Mouse (Mus musculus) megakaryocyte, embryonic 14.5 days (primary cell): Measurements from ENCODE around the gene Fip1l1. TPM values are rescaled to one million over a fixed set of nuclear protein-coding genes. Genes with fewer than 3 reads are reported as not detected.

Experiments
- H3K27me3 ChIP-seq: replicated peaks from 2 replicates; pipeline ENCODE3; 2012; ENCODE audit warnings: inconsistent platforms
- H3K36me3 ChIP-seq: replicated peaks from 2 replicates; pipeline ENCODE3; 2012; ENCODE audit warnings: low read length, inconsistent platforms, mixed read lengths
- H3K4me1 ChIP-seq: 2 replicates; pipeline ENCODE4 v1.6.1; 2012; ENCODE audit warnings: inconsistent platforms
- H3K4me3 ChIP-seq: replicated peaks from 2 replicates; pipeline ENCODE3; 2012; ENCODE audit warnings: moderate library complexity, mild to moderate bottlenecking, inconsistent platforms
- H3K9me3 ChIP-seq: 2 replicates; pipeline ENCODE4 v1.6.1; 2012; ENCODE audit warnings: inconsistent platforms
- FLI1 ChIP-seq: IDR thresholded peaks from 2 replicates; pipeline ENCODE4 v1.6.1; 2012; ENCODE audit warnings: low read length, inconsistent platforms, mixed read lengths
- GATA1 ChIP-seq: IDR thresholded peaks from 3 replicates; pipeline ENCODE4 v1.6.1; 2012; ENCODE audit warnings: mixed read lengths, low read length, inconsistent platforms, borderline replicate concordance
- polyA plus RNA-seq: library from polyadenylated mRNA; stranded (reverse); fragments of >175 nt; gene quantifications from 2 replicates; pipeline ENCODE4 v1.2.3, GENCODE M21; 2012; ENCODE audit warnings: low replicate concordance; ENCODE audit not compliant: insufficient read depth

Fip1l1 gene
- polyA plus RNA-seq, 1 experiment = 77.9 TPM

DNA sequence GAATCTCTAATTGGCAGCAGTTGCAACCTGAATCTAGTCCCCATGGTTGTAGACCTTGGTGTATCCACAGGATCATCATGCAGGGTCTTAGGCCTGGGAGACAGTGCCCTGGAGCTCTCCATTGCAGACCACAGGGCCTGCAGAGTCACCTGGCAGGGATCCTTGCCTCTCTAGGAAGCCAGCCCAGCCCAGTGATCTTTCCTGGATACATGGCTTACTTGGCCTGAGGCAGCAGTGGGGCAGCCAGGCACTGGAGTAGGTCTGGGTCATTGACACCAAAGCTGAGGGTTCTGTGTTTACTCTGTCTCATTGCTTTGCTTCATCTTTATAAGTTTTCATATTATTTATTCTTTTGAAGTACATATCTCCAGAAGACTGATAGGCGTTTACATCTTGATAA, 25.9 kb downstream of the Fip1l1 start:
- Histone ChIP-seq H3K36me3 (peaks cover 96% of the 10 kb centered on the region), H3K9me3 (no peaks in the 10 kb centered on the region), H3K27me3 (no peaks in the 10 kb centered on the region), H3K4me3 (no peak overlapping the region), H3K4me1 (peaks cover 11% of the 10 kb centered on the region; the same call in 1 of the 2 replicates)
- TF ChIP-seq GATA1 (no peak), FLI1 (no peak)

DNA sequence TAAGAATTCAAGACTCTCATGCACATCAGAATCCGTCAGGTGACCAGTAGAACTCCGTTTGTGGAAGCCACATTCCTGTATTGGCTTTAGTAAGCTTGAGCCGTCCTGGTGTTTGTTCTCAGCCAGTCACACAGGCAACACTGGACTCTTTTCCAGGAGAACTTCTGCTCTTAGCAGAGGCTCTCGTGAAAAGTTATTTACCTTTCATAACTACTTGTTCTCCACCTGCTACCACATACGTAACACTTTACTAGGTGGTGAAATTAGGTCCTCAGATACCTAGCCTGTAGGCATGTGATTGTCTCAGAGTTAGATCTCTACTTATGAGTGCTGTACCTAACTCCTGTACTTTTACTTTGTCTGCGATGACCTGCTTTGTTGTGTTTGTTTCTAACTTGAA, 36.5 kb downstream of the Fip1l1 start:
- TF ChIP-seq GATA1 (no peak), FLI1 (no peak)
- H3K9me3 ChIP-seq = no peaks in the 10 kb centered on the region
- peaks cover 10% of the 10 kb centered on the region for H3K4me1 ChIP-seq
- no peak overlapping the region for H3K4me3 ChIP-seq
- H3K27me3 ChIP-seq = no peaks in the 10 kb centered on the region
- H3K36me3 ChIP-seq = peaks cover 84% of the 10 kb centered on the region

- Histone ChIP-seq H3K4me3 (no peak overlapping the region), H3K36me3 (peaks cover 98% of the 10 kb centered on the region), H3K27me3 (no peaks in the 10 kb centered on the region), H3K4me1 (peaks cover 11% of the 10 kb centered on the region; the same call in 1 of the 2 replicates), H3K9me3 (no peaks in the 10 kb centered on the region)
- TF ChIP-seq FLI1 = no peak
- TF ChIP-seq GATA1 = no peak
Observed at GRCm38 (mm10) chr5:74589133-74589532, 53.9 kb downstream of the Fip1l1 start.

DNA sequence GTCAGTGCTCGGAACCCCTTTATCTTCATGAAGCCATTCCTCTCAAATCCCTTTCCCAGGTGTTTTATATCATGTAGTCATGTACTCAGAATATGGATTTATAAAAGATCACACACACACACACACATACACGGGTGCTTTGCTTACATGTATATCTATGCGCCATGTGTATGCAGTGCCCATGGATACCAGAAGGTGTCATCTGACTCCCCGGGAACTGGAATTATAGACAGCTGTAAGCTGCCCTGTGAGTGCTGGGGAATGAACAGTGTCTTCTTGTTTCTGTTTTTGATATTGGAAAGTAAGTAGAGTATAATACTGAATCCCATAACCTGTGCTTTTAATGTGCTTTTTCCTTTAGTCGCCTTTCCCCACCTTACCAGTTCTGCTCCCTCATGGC, 56.2 kb downstream of the Fip1l1 start:
- TF ChIP-seq GATA1 (no peak), FLI1 (no peak)
- Histone ChIP-seq H3K4me3 (no peak overlapping the region), H3K4me1 (peaks cover 11% of the 10 kb centered on the region; the same call in 1 of the 2 replicates), H3K36me3 (peaks cover 100% of the 10 kb centered on the region), H3K27me3 (no peaks in the 10 kb centered on the region), H3K9me3 (no peaks in the 10 kb centered on the region)

- Histone ChIP-seq H3K9me3 (no peaks in the 10 kb centered on the region), H3K4me3 (no peak overlapping the region), H3K36me3 (peaks cover 100% of the 10 kb centered on the region), H3K27me3 (no peaks in the 10 kb centered on the region), H3K4me1 (peaks cover 11% of the 10 kb centered on the region; the same call in 1 of the 2 replicates)
- TF ChIP-seq FLI1 = no peak
- TF ChIP-seq GATA1 = no peak
Observed at GRCm38 (mm10) chr5:74593147-74593546, 57.9 kb downstream of the Fip1l1 start.

DNA sequence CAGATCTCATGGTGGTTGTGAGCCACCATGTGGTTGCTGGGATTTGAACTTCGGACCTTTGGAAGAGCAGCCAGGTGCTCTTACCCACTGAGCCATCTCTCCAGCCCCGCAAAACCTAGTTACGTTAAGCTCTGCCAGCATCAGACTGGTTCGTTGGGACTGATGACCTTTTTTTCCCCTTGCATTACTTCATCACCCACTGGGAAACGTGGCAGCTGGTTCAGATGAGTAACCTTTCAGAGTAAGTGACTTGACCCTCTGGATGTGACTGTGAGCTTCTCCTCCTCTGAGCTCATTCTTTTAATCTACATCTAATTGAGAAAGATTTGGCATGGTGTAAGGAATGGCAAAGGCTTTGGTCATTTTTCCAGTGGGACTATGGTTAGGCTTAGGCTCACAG, 64.8 kb downstream of the Fip1l1 start:
- TF ChIP-seq FLI1 = no peak
- TF ChIP-seq GATA1 = no peak
- H3K27me3 ChIP-seq = no peaks in the 10 kb centered on the region
- no peaks in the 10 kb centered on the region for H3K4me1 ChIP-seq
- H3K36me3 ChIP-seq = peaks cover 48% of the 10 kb centered on the region
- no peak overlapping the region for H3K4me3 ChIP-seq
- H3K9me3 ChIP-seq = no peaks in the 10 kb centered on the region

DNA sequence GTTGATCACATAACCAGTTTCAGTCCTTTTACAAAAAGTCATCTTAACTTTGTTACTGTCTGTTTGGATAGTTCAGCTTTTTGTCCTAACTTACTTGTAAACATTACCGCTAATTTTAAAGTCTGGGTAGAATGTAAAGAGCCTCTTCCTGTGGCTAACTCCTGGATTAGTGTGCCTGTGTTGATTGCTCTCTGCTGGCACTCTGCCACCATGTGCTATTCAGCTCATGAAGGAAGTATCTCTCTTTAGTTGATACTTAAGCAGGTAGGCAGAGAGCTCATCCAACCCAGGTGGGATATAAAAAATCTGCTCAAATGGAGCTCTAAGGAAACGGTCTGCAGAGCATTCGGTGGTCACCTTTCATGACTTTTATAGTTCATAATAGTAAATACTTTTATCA, 65.9 kb downstream of the Fip1l1 start:
- TF ChIP-seq GATA1 (no peak), FLI1 (no peak)
- H3K36me3 ChIP-seq = peaks cover 37% of the 10 kb centered on the region
- H3K4me3 ChIP-seq = no peak overlapping the region
- H3K27me3 ChIP-seq = peaks cover 3% of the 10 kb centered on the region
- no peaks in the 10 kb centered on the region for H3K9me3 ChIP-seq
- no peaks in the 10 kb centered on the region for H3K4me1 ChIP-seq

DNA sequence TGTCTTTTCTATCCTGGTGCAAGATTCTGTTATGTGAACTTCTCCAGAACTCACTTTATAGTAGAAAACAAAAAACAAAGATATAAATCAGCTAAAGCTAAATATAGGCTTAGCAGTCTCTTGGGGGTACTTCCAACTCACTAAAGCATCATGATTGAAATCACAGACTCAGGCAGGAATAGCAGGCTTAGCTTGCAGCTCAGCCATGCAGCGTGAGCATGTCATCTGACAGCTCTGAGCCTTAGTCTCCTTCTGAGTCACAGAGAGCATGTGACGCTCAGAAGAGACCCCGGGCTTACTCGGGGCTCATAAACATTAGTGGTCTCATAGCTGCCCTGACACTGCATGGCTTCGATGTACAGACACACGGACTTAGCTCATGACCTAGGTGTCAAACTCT, 66.7 kb downstream of the Fip1l1 start:
- H3K36me3 ChIP-seq = peaks cover 29% of the 10 kb centered on the region
- TF ChIP-seq GATA1 (no peak), FLI1 (no peak)
- H3K27me3 ChIP-seq = peaks cover 5% of the 10 kb centered on the region
- no peaks in the 10 kb centered on the region for H3K9me3 ChIP-seq
- no peak overlapping the region for H3K4me3 ChIP-seq
- H3K4me1 ChIP-seq = no peaks in the 10 kb centered on the region

GRCm38 (mm10) chr5:74602371-74602770, 67.1 kb downstream of the Fip1l1 start:
- Histone ChIP-seq H3K36me3 (peaks cover 25% of the 10 kb centered on the region), H3K4me3 (no peak overlapping the region), H3K4me1 (no peaks in the 10 kb centered on the region), H3K27me3 (peaks cover 7% of the 10 kb centered on the region), H3K9me3 (no peaks in the 10 kb centered on the region)
- no peak for TF ChIP-seq GATA1
- TF ChIP-seq FLI1 = no peak

DNA sequence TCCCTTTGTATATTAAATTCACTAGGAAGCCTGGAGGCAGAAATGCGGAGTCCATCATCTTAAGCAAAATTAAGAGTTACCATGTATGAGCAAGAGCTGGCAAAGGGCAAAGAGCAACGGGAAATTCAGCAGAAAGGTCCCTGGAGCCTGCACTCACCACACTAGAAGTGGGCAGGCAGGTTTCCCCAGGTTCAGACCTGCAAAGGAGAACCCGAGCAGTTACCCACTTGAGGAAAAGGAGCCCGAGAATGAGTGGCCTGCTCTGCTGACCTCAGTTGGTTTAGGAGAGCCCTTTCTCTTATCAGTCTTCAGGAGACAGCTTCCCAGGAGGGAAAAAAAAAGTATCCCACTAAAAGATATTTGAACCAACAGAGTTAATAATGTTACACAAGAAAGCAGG, 68.1 kb downstream of the Fip1l1 start:
- Histone ChIP-seq H3K4me1 (no peaks in the 10 kb centered on the region), H3K27me3 (peaks cover 10% of the 10 kb centered on the region), H3K4me3 (no peak overlapping the region), H3K36me3 (peaks cover 16% of the 10 kb centered on the region), H3K9me3 (no peaks in the 10 kb centered on the region)
- TF ChIP-seq GATA1 = no peak
- TF ChIP-seq FLI1 = no peak

GRCm38 (mm10) chr5:74606213-74606612, 71.0 kb downstream of the Fip1l1 start:
- peaks cover 11% of the 10 kb centered on the region for H3K27me3 ChIP-seq
- H3K4me3 ChIP-seq = no peak overlapping the region
- H3K36me3 ChIP-seq = no peaks in the 10 kb centered on the region
- no peak for TF ChIP-seq FLI1
- TF ChIP-seq GATA1 = no peak
- H3K9me3 ChIP-seq = no peaks in the 10 kb centered on the region
- H3K4me1 ChIP-seq = no peaks in the 10 kb centered on the region
